12 mouse cellular contexts compared by ENCODE assay signal in genomic region chr15:93222475-93222874, GRCm38 (mm10). TPM values are rescaled to one million over a fixed set of nuclear protein-coding genes. Genes with fewer than 3 reads are reported as not detected.
DNase-seq lines count a peak whose midpoint lies in the region; TF ChIP-seq lines count a peak whose summit lies in the region.
"Had no signal": no experiment of that assay in that cellular context is flagged by ENCODE, and none has a peak within 500 bp of the region (broad histone marks: within the 10 kb centered on the region; RNA-seq: fewer than 3 reads in every experiment).

No protein-coding gene starts in this region.

- DNase-seq in heart, adult 2 months, result no peak
- no peak for DNase-seq in heart, postnatal 36 days
- peak; percentile 31 for DNase-seq in retina, embryonic 14.5 days (ENCODE audit: low spot score)
- DNase-seq in retina, postnatal 1 day, result no peak
- DNase-seq in NIH3T3 (ENCODE audit: low read depth), result peak; percentile 9
- DNase-seq in induced T-regulatory cell, adult 2 months (ENCODE audit: low read depth), result peak; percentile 23
- DNase-seq in natural killer cell, adult 2 months (ENCODE audit: low spot score in 2 of 2), result no peak
- DNase-seq in gastrocnemius, adult 18-20 months (ENCODE audit: low spot score), result no peak
- DNase-seq: cerebellum, adult 9-10 months; kidney, postnatal 14 days had no signal

- whole genome bisulfite sequencing in heart, adult 2 months, result 52% methylated on average over 7 of the region's 7 CpGs

- no peak for TF ChIP-seq POLR2A in heart, adult 2 months (IDR thresholded peaks at IDR 0.05; ENCODE audit: insufficient read depth, low read depth, low read length)

- no peak for TF ChIP-seq EP300 in heart, adult 2 months (IDR thresholded peaks at IDR 0.05; ENCODE audit: insufficient read depth, low read depth, low read length)

- H3K27me3 ChIP-seq in heart, adult 2 months (ENCODE audit: control insufficient read depth, insufficient read depth, low read length), result no peaks in the 10 kb centered on the region
- H3K27me3 ChIP-seq: forebrain, embryonic 13.5 days; limb, embryonic 15.5 days had no signal

- H3K9ac ChIP-seq in heart, adult 2 months (ENCODE audit: low read depth, low read length), result no peak overlapping the region
- H3K9ac ChIP-seq: forebrain, embryonic 13.5 days; limb, embryonic 15.5 days had no signal

- H3K36me3 ChIP-seq in heart, adult 2 months (ENCODE audit: control insufficient read depth, insufficient read depth, low read length), result no peaks in the 10 kb centered on the region
- H3K36me3 ChIP-seq: limb, embryonic 15.5 days had no signal

- TF ChIP-seq CTCF in heart, adult 2 months (IDR thresholded peaks at IDR 0.05), result peak; percentile 58

- H3K4me1 ChIP-seq in heart, adult 2 months (ENCODE audit: control insufficient read depth, insufficient read depth, low read length), result no peaks in the 10 kb centered on the region
- H3K4me1 ChIP-seq: limb, embryonic 15.5 days had no signal

- intact Hi-C loops in heart, adult 2 months (cut with DNase I), result no loop called here
- intact Hi-C loops in heart, postnatal 36 days (cut with DNase I), result no loop called here

- H3K27ac ChIP-seq in heart, adult 2 months, result no peak overlapping the region
- H3K27ac ChIP-seq: forebrain, embryonic 13.5 days; limb, embryonic 15.5 days had no signal

- H3K4me3 ChIP-seq in heart, adult 2 months, result no peak overlapping the region
- H3K4me3 ChIP-seq: forebrain, embryonic 13.5 days; limb, embryonic 15.5 days had no signal

- no peaks in the 10 kb centered on the region for H3K79me2 ChIP-seq in heart, adult 2 months (replicated peaks; ENCODE audit: control insufficient read depth, insufficient read depth, low read length)

RNA-seq across cellular contexts. Expression of gene Gxylt1, which starts 52.5 kb away (rescaled TPM):
- 10 to 100 TPM; 10.3 to 10.4 TPM for total RNA-seq in heart, adult 2 months (2021)
- polyA plus RNA-seq in heart, adult 2 months (2012; rRNA removed), result 2.7 and 4.1 TPM in 2 replicates
- total RNA-seq in heart, postnatal 36 days (2021), result 10 to 100 TPM; 10.6 to 12.3 TPM
- total RNA-seq in gastrocnemius, adult 18-20 months (2021), result 1 to 10 TPM; 5.9 to 7.2 TPM

Comparison
In these comparisons a context has a peak if more than half of its experiments do, and no peak if none do; other contexts are left out.
1. DNase-seq: peak in retina, embryonic 14.5 days (single experiment), NIH3T3 (single experiment) and induced T-regulatory cell, adult 2 months (single experiment); none in heart, adult 2 months (0 of 2), heart, postnatal 36 days (0 of 2), retina, postnatal 1 day (single experiment), natural killer cell, adult 2 months (0 of 2) and gastrocnemius, adult 18-20 months (single experiment).